Mouse (Mus musculus): Measurements from ENCODE around the gene Per2.
"Not testable (repeated sequence)": the region's sequence is repeated elsewhere in the genome, so short reads cannot be mapped to it uniquely, and the experiment has no call there.

The Per2 gene

GRCm38 (mm10) chr1:91459059-91459809 lies at the start of gene Per2:
TSS of gene Per2 (minus strand) at chr1:91459324.
- DNase-seq (ENCODE audit: low spot score), result peak; percentile 95

- DNase-seq (ENCODE audit: low spot score), result no peak
These were observed 45.5 kb upstream of the Per2 start for GRCm38 (mm10) chr1:91504615-91505014.

GRCm38 (mm10) chr1:91498579-91498978 lies 39.5 kb upstream of the Per2 start:
- DNase-seq (ENCODE audit: low spot score), result no peak

GRCm38 (mm10) chr1:91495321-91495720 lies 36.2 kb upstream of the Per2 start:
- DNase-seq (ENCODE audit: low spot score), result no peak

- peak; percentile 89 for DNase-seq (ENCODE audit: low spot score)
These were observed 35.5 kb upstream of the Per2 start, which contains the start of gene Traf3ip1 for GRCm38 (mm10) chr1:91494457-91495140. TSS of gene Traf3ip1 (plus strand) at chr1:91494647.

- no peak for DNase-seq (ENCODE audit: low spot score)
These were observed 34.8 kb upstream of the Per2 start for GRCm38 (mm10) chr1:91493938-91494337.

GRCm38 (mm10) chr1:91492740-91493139 lies 33.6 kb upstream of the Per2 start:
- DNase-seq (ENCODE audit: low spot score), result no peak

- no peak for DNase-seq (ENCODE audit: low spot score)
These were observed 31.2 kb upstream of the Per2 start for GRCm38 (mm10) chr1:91490322-91490721.

GRCm38 (mm10) chr1:91486165-91486564 lies 27.0 kb upstream of the Per2 start:
- DNase-seq (ENCODE audit: low spot score), result no peak

GRCm38 (mm10) chr1:91485422-91485821 lies 26.3 kb upstream of the Per2 start:
- DNase-seq (ENCODE audit: low spot score), result no peak

GRCm38 (mm10) chr1:91484011-91484346 lies 24.9 kb upstream of the Per2 start:
- DNase-seq (ENCODE audit: low spot score), result peak; percentile 28

- DNase-seq (ENCODE audit: low spot score), result peak; percentile 55
These were observed 24.3 kb upstream of the Per2 start for GRCm38 (mm10) chr1:91483304-91484010.

GRCm38 (mm10) chr1:91482616-91483211 lies 23.6 kb upstream of the Per2 start:
- DNase-seq (ENCODE audit: low spot score), result no peak

GRCm38 (mm10) chr1:91478958-91479357 lies 19.8 kb upstream of the Per2 start:
- no peak for DNase-seq (ENCODE audit: low spot score)

- DNase-seq (ENCODE audit: low spot score), result not testable (repeated sequence)
These were observed 19.0 kb upstream of the Per2 start for GRCm38 (mm10) chr1:91478145-91478544.

GRCm38 (mm10) chr1:91469888-91470419 lies 10.8 kb upstream of the Per2 start:
- DNase-seq (ENCODE audit: low spot score), result no peak

GRCm38 (mm10) chr1:91466186-91466585 lies 7.1 kb upstream of the Per2 start:
- no peak for DNase-seq (ENCODE audit: low spot score)

GRCm38 (mm10) chr1:91465244-91465643 lies 6.1 kb upstream of the Per2 start:
- no peak for DNase-seq (ENCODE audit: low spot score)

GRCm38 (mm10) chr1:91464436-91464835 lies 5.3 kb upstream of the Per2 start:
- no peak for DNase-seq (ENCODE audit: low spot score)

GRCm38 (mm10) chr1:91463336-91463995 lies 4.3 kb upstream of the Per2 start:
- no peak for DNase-seq (ENCODE audit: low spot score)

GRCm38 (mm10) chr1:91460564-91460963 lies 1.4 kb upstream of the Per2 start:
- no peak for DNase-seq (ENCODE audit: low spot score)

- no peak for DNase-seq (ENCODE audit: low spot score)
These were observed 945 bp upstream of the Per2 start for GRCm38 (mm10) chr1:91460069-91460468.
